8 mouse cellular contexts compared by ENCODE assay signal in genomic region chr5:118339676-118340661, GRCm38 (mm10).
DNase-seq lines count a peak whose midpoint lies in the region; ATAC-seq and TF ChIP-seq lines count a peak whose summit lies in the region.

No protein-coding gene starts in this region.

- TF ChIP-seq EP300 in lung, postnatal 0 days (IDR thresholded peaks at IDR 0.05), result peak; percentile 97

- H3K27me3 ChIP-seq in midbrain, postnatal 0 days (ENCODE audit: insufficient read depth, low read length), result no peaks in the 10 kb centered on the region
- no peaks in the 10 kb centered on the region for H3K27me3 ChIP-seq in midbrain, embryonic 11.5 days (ENCODE audit: control insufficient read depth, insufficient read depth, low read length)
- H3K27me3 ChIP-seq in intestine, embryonic 15.5 days (replicated peaks), result no peaks in the 10 kb centered on the region
- no peaks in the 10 kb centered on the region for H3K27me3 ChIP-seq in lung, postnatal 0 days (replicated peaks; ENCODE audit: insufficient read depth, low read length)
- H3K27me3 ChIP-seq in hindbrain, embryonic 11.5 days (ENCODE audit: control insufficient read depth, insufficient read depth, low read length), result no peaks in the 10 kb centered on the region

- ATAC-seq in midbrain, postnatal 0 days (ENCODE audit: low FRiP score), result no peak
- no peak for ATAC-seq in midbrain, embryonic 11.5 days (ENCODE audit: low FRiP score)
- ATAC-seq in intestine, embryonic 15.5 days, result peak; percentile 77
- ATAC-seq in lung, postnatal 0 days, result peak; percentile 96
- ATAC-seq in hindbrain, embryonic 11.5 days (ENCODE audit: low FRiP score), result no peak

- no peak overlapping the region for H3K4me3 ChIP-seq in midbrain, postnatal 0 days (ENCODE audit: low read depth, low read length)
- H3K4me3 ChIP-seq in midbrain, embryonic 11.5 days (ENCODE audit: low read depth, low read length), result no peak overlapping the region
- no peak overlapping the region; the same call in 1 of the 2 replicates for H3K4me3 ChIP-seq in brown adipose tissue, adult 24 weeks (ENCODE audit: insufficient read depth, low read depth, low read length)
- no peak overlapping the region for H3K4me3 ChIP-seq in intestine, embryonic 15.5 days (replicated peaks)
- H3K4me3 ChIP-seq in lung, postnatal 0 days (ENCODE audit: low read depth, low read length), result no peak overlapping the region
- no peak overlapping the region for H3K4me3 ChIP-seq in layer of hippocampus, adult 2 months
- no peak overlapping the region for H3K4me3 ChIP-seq in hindbrain, embryonic 11.5 days (ENCODE audit: low read depth, low read length)

- DNase-seq in midbrain, postnatal 0 days (ENCODE audit: low spot score), result peak; percentile 81
- DNase-seq in midbrain, embryonic 11.5 days (ENCODE audit: low spot score, missing footprints), result no peak
- peak; percentile 97 for DNase-seq in lung, postnatal 0 days (ENCODE audit: low spot score)
- no peak for DNase-seq in layer of hippocampus, postnatal 14 days (ENCODE audit: low spot score in 2 of 2)
- DNase-seq in layer of hippocampus, adult 2 months (ENCODE audit: low spot score in 2 of 2), result no peak
- no peak for DNase-seq in hindbrain, embryonic 11.5 days (ENCODE audit: low spot score)

- H3K27ac ChIP-seq in midbrain, postnatal 0 days (ENCODE audit: low read depth, low read length), result no peak overlapping the region
- H3K27ac ChIP-seq in midbrain, embryonic 11.5 days (ENCODE audit: low read depth, low read length), result no peak overlapping the region
- H3K27ac ChIP-seq in brown adipose tissue, adult 24 weeks (replicated peaks; ENCODE audit: low read depth, low read length), result peak overlapping the region; percentile 14
- H3K27ac ChIP-seq in intestine, embryonic 15.5 days, result 0 out of 2 replicates have a peak overlapping the region, but pooled peaks have one; percentile 1
- peak overlapping the region; percentile 84 for H3K27ac ChIP-seq in lung, postnatal 0 days (ENCODE audit: low read length)
- H3K27ac ChIP-seq in layer of hippocampus, adult 2 months, result no peak overlapping the region
- no peak overlapping the region for H3K27ac ChIP-seq in hindbrain, embryonic 11.5 days (ENCODE audit: low read depth, low read length)

- H3K9ac ChIP-seq in midbrain, postnatal 0 days (replicated peaks; ENCODE audit: low read length, poor library complexity, severe bottlenecking), result no peak overlapping the region
- H3K9ac ChIP-seq in midbrain, embryonic 11.5 days (ENCODE audit: low read length), result no peak overlapping the region
- no peak overlapping the region for H3K9ac ChIP-seq in intestine, embryonic 15.5 days
- no peak overlapping the region for H3K9ac ChIP-seq in lung, postnatal 0 days (replicated peaks; ENCODE audit: low read depth)
- H3K9ac ChIP-seq in hindbrain, embryonic 11.5 days (ENCODE audit: low read depth, low read length), result no peak overlapping the region

- TF ChIP-seq CTCF in midbrain, postnatal 0 days (IDR thresholded peaks at IDR 0.05), result no peak
- no peak for TF ChIP-seq CTCF in lung, postnatal 0 days (IDR thresholded peaks at IDR 0.05)
- TF ChIP-seq CTCF in layer of hippocampus, adult 2 months (conservative IDR thresholded peaks at IDR 0.05), result no peak

- 53% methylated on average over 21 of the region's 22 CpGs for WGBS in midbrain, postnatal 0 days
- WGBS in midbrain, embryonic 11.5 days, result 68% methylated on average over 20 of the region's 22 CpGs
- WGBS in intestine, embryonic 15.5 days, result 35% methylated on average over 22 of the region's 22 CpGs
- 14% methylated on average over 22 of the region's 22 CpGs for WGBS in lung, postnatal 0 days
- 59% methylated on average over 22 of the region's 22 CpGs for WGBS in hindbrain, embryonic 11.5 days

- no peaks in the 10 kb centered on the region for H3K9me3 ChIP-seq in midbrain, postnatal 0 days (ENCODE audit: low read length)
- no peaks in the 10 kb centered on the region for H3K9me3 ChIP-seq in midbrain, embryonic 11.5 days (ENCODE audit: control insufficient read depth, low read length)
- no peaks in the 10 kb centered on the region for H3K9me3 ChIP-seq in intestine, embryonic 15.5 days
- H3K9me3 ChIP-seq in lung, postnatal 0 days (ENCODE audit: low read length), result no peaks in the 10 kb centered on the region
- no peaks in the 10 kb centered on the region for H3K9me3 ChIP-seq in hindbrain, embryonic 11.5 days (ENCODE audit: control insufficient read depth, low read length)

- H3K4me2 ChIP-seq in midbrain, postnatal 0 days (ENCODE audit: low read depth, low read length, poor library complexity, severe bottlenecking), result no peak overlapping the region
- no peak overlapping the region for H3K4me2 ChIP-seq in midbrain, embryonic 11.5 days
- H3K4me2 ChIP-seq in intestine, embryonic 15.5 days (replicated peaks), result no peak overlapping the region
- peak overlapping the region; percentile 38 for H3K4me2 ChIP-seq in lung, postnatal 0 days (replicated peaks; ENCODE audit: low read depth, low read length)
- H3K4me2 ChIP-seq in hindbrain, embryonic 11.5 days (replicated peaks; ENCODE audit: low read depth, low read length), result no peak overlapping the region

- no peaks in the 10 kb centered on the region for H3K36me3 ChIP-seq in midbrain, postnatal 0 days (ENCODE audit: insufficient read depth, low read length)
- H3K36me3 ChIP-seq in midbrain, embryonic 11.5 days (ENCODE audit: control insufficient read depth, insufficient read depth, low read length), result no peaks in the 10 kb centered on the region
- no peaks in the 10 kb centered on the region for H3K36me3 ChIP-seq in intestine, embryonic 15.5 days
- H3K36me3 ChIP-seq in lung, postnatal 0 days (ENCODE audit: insufficient read depth, low read length), result no peaks in the 10 kb centered on the region
- no peaks in the 10 kb centered on the region; the same call in 1 of the 2 replicates for H3K36me3 ChIP-seq in hindbrain, embryonic 11.5 days (ENCODE audit: control insufficient read depth, insufficient read depth, low read length)

- H3K4me1 ChIP-seq in midbrain, postnatal 0 days (ENCODE audit: insufficient read depth, low read length), result no peaks in the 10 kb centered on the region
- no peaks in the 10 kb centered on the region; the same call in 1 of the 2 replicates for H3K4me1 ChIP-seq in midbrain, embryonic 11.5 days (ENCODE audit: control insufficient read depth, insufficient read depth, low read length)
- no peaks in the 10 kb centered on the region for H3K4me1 ChIP-seq in brown adipose tissue, adult 24 weeks (ENCODE audit: control insufficient read depth, insufficient read depth, insufficient read length, low read length)
- peaks cover 10% of the 10 kb centered on the region for H3K4me1 ChIP-seq in intestine, embryonic 15.5 days (replicated peaks)
- 0 out of 2 replicates have a peak, but pooled peaks cover 3% of the 10 kb centered on the region for H3K4me1 ChIP-seq in lung, postnatal 0 days (ENCODE audit: insufficient read depth, low read depth, low read length)
- no peaks in the 10 kb centered on the region; the same call in 1 of the 2 replicates for H3K4me1 ChIP-seq in hindbrain, embryonic 11.5 days (replicated peaks; ENCODE audit: control insufficient read depth, insufficient read depth, low read length)

Comparison
In these comparisons a context has a peak if more than half of its experiments do, and no peak if none do; other contexts are left out.
1. DNase-seq: peak in midbrain, postnatal 0 days (single experiment) and lung, postnatal 0 days (single experiment); none in midbrain, embryonic 11.5 days (single experiment), layer of hippocampus, postnatal 14 days (0 of 2), layer of hippocampus, adult 2 months (0 of 2) and hindbrain, embryonic 11.5 days (single experiment).
2. ATAC-seq: peak in intestine, embryonic 15.5 days (single experiment) and lung, postnatal 0 days (single experiment); none in midbrain, postnatal 0 days (single experiment), midbrain, embryonic 11.5 days (single experiment) and hindbrain, embryonic 11.5 days (single experiment).
3. H3K27ac ChIP-seq: peak in brown adipose tissue, adult 24 weeks (single experiment), intestine, embryonic 15.5 days (single experiment) and lung, postnatal 0 days (single experiment); none in midbrain, postnatal 0 days (single experiment), midbrain, embryonic 11.5 days (single experiment), layer of hippocampus, adult 2 months (single experiment) and hindbrain, embryonic 11.5 days (single experiment).